Mouse (Mus musculus) thymus, adult 2 months (tissue): Measurements from ENCODE around the gene Fads3. TPM values are rescaled to one million over a fixed set of nuclear protein-coding genes. Genes with fewer than 3 reads are reported as not detected.

Experiments
- DNase-seq: peaks from one replicate; pipeline ENCODE4 v3.0.0; 2021
- H3K27ac ChIP-seq: fragments of 200-500 bp; 2 replicates; pipeline ENCODE4 v1.5.1; 2012; ENCODE audit warnings: low read length, control low read depth; ENCODE audit not compliant: control insufficient read depth, insufficient read depth
- H3K27me3 ChIP-seq: fragments of 200-500 bp; 2 replicates; pipeline ENCODE4 v1.6.1; 2012; ENCODE audit warnings: mild to moderate bottlenecking, low read length, moderate library complexity, mixed read lengths; ENCODE audit not compliant: control insufficient read depth, insufficient read depth
- H3K36me3 ChIP-seq: fragments of 200-500 bp; 2 replicates; pipeline ENCODE4 v1.6.1; 2012; ENCODE audit warnings: mild to moderate bottlenecking, low read length, moderate library complexity; ENCODE audit not compliant: control insufficient read depth, insufficient read depth
- H3K4me1 ChIP-seq: fragments of 200-500 bp; replicated peaks from 2 replicates; pipeline ENCODE4 v1.6.1; 2012; ENCODE audit warnings: low read length; ENCODE audit not compliant: control insufficient read depth, insufficient read depth
- H3K4me3 ChIP-seq: fragments of 200-500 bp; 2 replicates; pipeline ENCODE4 v1.5.1; 2012; ENCODE audit warnings: mild to moderate bottlenecking, low read length, control low read depth, moderate library complexity; ENCODE audit not compliant: control insufficient read depth, insufficient read depth
- CTCF ChIP-seq: fragments of 200-500 bp; IDR thresholded peaks from 2 replicates; pipeline ENCODE4 v1.5.1; 2012; ENCODE audit warnings: mild to moderate bottlenecking, control low read depth, low read length, moderate library complexity, borderline replicate concordance; ENCODE audit not compliant: control insufficient read depth, poor library complexity, insufficient read depth; ENCODE audit errors: extremely low read depth
- POLR2A ChIP-seq: fragments of 200-500 bp; IDR thresholded peaks from 2 replicates; pipeline ENCODE4 v1.6.1; 2012; ENCODE audit warnings: mild to moderate bottlenecking, low read length, control low read depth, moderate library complexity; ENCODE audit not compliant: control insufficient read depth, poor library complexity, insufficient read depth; ENCODE audit errors: extremely low read depth
- WGBS: fragments of 180-500 bp; shearing (Covaris S2); methylation state at CpG from one replicate; pipeline ENCODE4 v1.1.7; 2018; 5-methylcytosine and 5-hydroxymethylcytosine counted together
- polyA plus RNA-seq: library from polyadenylated mRNA; depleted of rRNA; stranded (reverse); fragments of >200 nt; gene quantifications from 2 replicates; pipeline ENCODE4 v1.2.3, GENCODE M21; 2012; rRNA removed

Fads3 gene
- polyA plus RNA-seq, 1 experiment = 19.9 TPM

DNA sequence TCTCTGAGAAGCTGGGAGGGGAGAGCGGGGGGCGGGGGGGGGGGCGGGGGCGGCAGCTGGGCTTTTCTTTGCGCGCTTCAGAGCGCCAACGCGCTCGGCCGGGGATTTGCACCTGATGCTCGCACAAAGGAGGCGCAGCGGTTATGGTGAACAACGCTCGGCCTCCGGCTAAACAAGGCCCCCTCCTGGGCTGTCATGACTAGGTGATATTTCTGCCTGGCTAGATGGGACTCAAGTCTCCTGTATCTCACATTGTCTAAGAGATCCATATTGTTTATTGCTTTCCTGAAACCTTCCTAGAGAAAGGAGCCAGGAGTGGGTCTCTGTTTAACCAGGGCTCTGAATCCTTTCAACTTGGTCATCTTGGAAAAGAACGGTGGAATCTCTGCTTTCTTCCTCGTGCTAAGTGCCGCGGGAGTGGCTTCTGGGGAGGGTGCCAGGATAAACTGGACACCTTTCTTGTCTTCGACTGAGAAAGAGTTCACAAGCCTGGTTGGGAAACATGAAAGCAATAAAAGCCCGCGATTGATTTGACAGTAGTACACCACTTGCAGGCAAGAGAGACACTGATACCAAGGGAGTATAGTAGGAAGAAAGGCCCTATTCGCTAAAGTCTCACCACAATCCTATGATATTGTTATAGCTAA, 60.8 kb downstream of the Fads3 start:
- WGBS = 16% methylated on average over 21 of the region's 25 CpGs
- H3K27me3 ChIP-seq = no peaks in the 10 kb centered on the region
- TF ChIP-seq CTCF = no peak
- TF ChIP-seq POLR2A = no peak
- DNase-seq = peak; percentile 51
- peaks cover 18% of the 10 kb centered on the region for H3K4me1 ChIP-seq
- no peaks in the 10 kb centered on the region for H3K36me3 ChIP-seq
- H3K27ac ChIP-seq = no peak overlapping the region
- H3K4me3 ChIP-seq = peak overlapping the region; percentile 64

DNA sequence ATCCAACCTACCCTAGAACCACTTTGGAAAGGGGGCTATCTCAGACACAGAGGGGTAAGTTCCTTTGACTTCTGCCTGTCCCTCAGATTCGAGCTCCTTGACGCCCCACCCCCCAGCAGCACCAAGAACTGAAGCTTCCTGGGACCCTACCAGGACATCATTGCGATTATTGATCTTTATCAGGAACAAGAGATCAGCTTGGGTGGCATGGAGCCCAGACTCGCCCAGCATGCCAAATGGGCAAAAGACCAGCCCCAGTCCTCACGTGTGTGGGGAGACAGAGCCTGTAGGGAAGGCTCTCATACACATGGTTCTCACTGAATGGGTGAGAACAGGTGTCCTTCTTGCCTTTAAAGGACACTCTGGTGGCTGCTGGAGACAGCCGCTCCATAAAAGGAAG, 62.9 kb downstream of the Fads3 start:
- Histone ChIP-seq H3K36me3 (no peaks in the 10 kb centered on the region), H3K27ac (no peak overlapping the region), H3K4me3 (no peak overlapping the region), H3K27me3 (no peaks in the 10 kb centered on the region), H3K4me1 (peaks cover 18% of the 10 kb centered on the region)
- no peak for DNase-seq
- 78% methylated on average over 6 of the region's 6 CpGs for WGBS
- TF ChIP-seq CTCF = no peak
- TF ChIP-seq POLR2A = no peak

- H3K27ac ChIP-seq = no peak overlapping the region
Measured at GRCm38 (mm10) chr19:10105034-10105493, 63.7 kb downstream of the Fads3 start.

DNA sequence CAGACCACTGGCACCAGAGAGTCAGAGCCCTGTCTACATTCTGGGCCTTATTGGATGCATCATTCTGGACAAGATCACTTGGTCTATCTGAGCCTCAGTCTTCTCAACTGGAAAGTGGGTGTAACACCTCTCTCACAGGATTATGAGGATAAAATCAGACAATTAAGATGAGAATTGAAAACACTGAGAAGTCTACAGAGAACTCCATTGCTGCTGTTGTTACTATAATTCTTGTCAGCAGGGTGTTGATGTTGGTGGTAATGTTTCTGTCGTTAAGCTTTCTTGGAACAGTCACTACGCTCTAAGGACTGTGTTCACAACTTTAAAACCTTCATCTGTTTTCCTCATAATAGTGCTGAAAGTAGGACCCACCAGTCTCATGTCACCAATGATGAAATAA, 65.3 kb downstream of the Fads3 start:
- Histone ChIP-seq H3K27ac (no peak overlapping the region), H3K4me3 (no peak overlapping the region), H3K36me3 (no peaks in the 10 kb centered on the region), H3K4me1 (peaks cover 2% of the 10 kb centered on the region), H3K27me3 (no peaks in the 10 kb centered on the region)
- DNase-seq = no peak
- TF ChIP-seq POLR2A (no peak), CTCF (no peak)
- 99% methylated on average over 2 of the region's 2 CpGs for whole genome bisulfite sequencing

More at GRCm38 (mm10) chr19:10105034-10105493, 63.7 kb downstream of the Fads3 start:
- Histone ChIP-seq H3K36me3 (no peaks in the 10 kb centered on the region), H3K27me3 (no peaks in the 10 kb centered on the region), H3K4me1 (peaks cover 15% of the 10 kb centered on the region), H3K4me3 (no peak overlapping the region)
- no peak for DNase-seq
- WGBS = 37% methylated on average over 10 of the region's 10 CpGs
- TF ChIP-seq POLR2A = no peak
- no peak for TF ChIP-seq CTCF

GRCm38 (mm10) chr19:10107051-10107611, 65.8 kb downstream of the Fads3 start:
- Histone ChIP-seq H3K27ac (no peak overlapping the region), H3K4me3 (no peak overlapping the region), H3K27me3 (no peaks in the 10 kb centered on the region), H3K4me1 (peaks cover 2% of the 10 kb centered on the region), H3K36me3 (no peaks in the 10 kb centered on the region)
- 95% methylated on average over 5 of the region's 5 CpGs for WGBS
- DNase-seq = no peak
- no peak for TF ChIP-seq POLR2A
- no peak for TF ChIP-seq CTCF

DNA sequence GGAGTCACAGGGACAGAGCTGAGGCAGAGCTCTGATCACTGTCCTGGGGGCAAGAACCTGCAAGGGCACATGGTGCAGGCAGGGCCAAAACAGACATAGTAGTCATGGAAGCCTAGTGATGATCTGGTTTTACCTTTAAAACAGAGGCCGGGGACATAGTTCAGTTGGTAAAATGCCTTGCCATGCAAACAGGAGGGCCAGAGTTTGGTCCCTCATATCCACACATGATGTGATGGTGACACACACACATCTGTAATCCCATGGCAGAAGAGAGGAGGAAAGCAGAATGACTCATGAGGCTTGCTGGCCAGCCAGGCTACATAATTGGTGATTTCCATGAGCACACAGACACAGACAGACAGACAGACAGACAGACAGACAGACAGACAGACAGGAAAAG, 66.8 kb downstream of the Fads3 start:
- Histone ChIP-seq H3K4me3 (no peak overlapping the region), H3K27ac (no peak overlapping the region), H3K27me3 (no peaks in the 10 kb centered on the region), H3K36me3 (no peaks in the 10 kb centered on the region), H3K4me1 (no peaks in the 10 kb centered on the region)
- WGBS = 97% methylated on average over 1 of the region's 1 CpGs
- DNase-seq = no peak
- no peak for TF ChIP-seq POLR2A
- TF ChIP-seq CTCF = no peak

GRCm38 (mm10) chr19:10108666-10109065, 67.3 kb downstream of the Fads3 start:
- 94% methylated on average over 2 of the region's 2 CpGs for WGBS
- Histone ChIP-seq H3K4me3 (no peak overlapping the region), H3K27ac (no peak overlapping the region), H3K36me3 (no peaks in the 10 kb centered on the region), H3K27me3 (no peaks in the 10 kb centered on the region), H3K4me1 (no peaks in the 10 kb centered on the region)
- TF ChIP-seq CTCF (no peak), POLR2A (no peak)
- no peak for DNase-seq

Other genes starting within 250 kb of the Fads3 start
- gene Scgb2a2, start 194.0 kb upstream of the Fads3 start, polyA plus RNA-seq = not detected in 2 replicates
- gene Incenp, start 142.0 kb upstream of the Fads3 start, polyA plus RNA-seq = 88.0 and 109 TPM in 2 replicates
- 2,238 and 2,885 TPM in 2 replicates for gene Fth1, start 61.0 kb upstream of the Fads3 start, polyA plus RNA-seq
- 0.31 and 0.33 TPM in 2 replicates for gene Best1, start 39.9 kb upstream of the Fads3 start, polyA plus RNA-seq
- 12.8 and 15.7 TPM in 2 replicates for gene Rab3il1, start 39.9 kb upstream of the Fads3 start, polyA plus RNA-seq
- 36.3 and 45.6 TPM in 2 replicates for gene Fads2, start 60.2 kb downstream of the Fads3 start, polyA plus RNA-seq
- gene Fads1, start 141.3 kb downstream of the Fads3 start, polyA plus RNA-seq = 50.2 and 51.4 TPM in 2 replicates
- gene Tmem258, start 162.4 kb downstream of the Fads3 start, polyA plus RNA-seq = 159 and 189 TPM in 2 replicates
- gene Fen1, start 162.6 kb downstream of the Fads3 start, polyA plus RNA-seq = 43.8 and 57.8 TPM in 2 replicates
- gene Myrf, start 199.2 kb downstream of the Fads3 start, polyA plus RNA-seq = 2.7 and 4.9 TPM in 2 replicates